Mouse (Mus musculus): ENCODE results near the gene F13a1.

- TF ChIP-seq POLR2A (IDR thresholded peaks at IDR 0.05; ENCODE audit: control insufficient read depth, extremely low read depth, insufficient read depth, low read length, poor library complexity) (no peak), CTCF (IDR thresholded peaks at IDR 0.05; ENCODE audit: borderline replicate concordance, control insufficient read depth, extremely low read depth, insufficient read depth, low read length, poor library complexity) (no peak)
These were observed 148.4 kb downstream of the F13a1 start for GRCm38 (mm10) chr13:36901603-36902002.

Measured in thymus, adult 2 months (tissue).